Mouse (Mus musculus): ENCODE results near the gene Abhd17a.

Gene Abhd17a

DNA sequence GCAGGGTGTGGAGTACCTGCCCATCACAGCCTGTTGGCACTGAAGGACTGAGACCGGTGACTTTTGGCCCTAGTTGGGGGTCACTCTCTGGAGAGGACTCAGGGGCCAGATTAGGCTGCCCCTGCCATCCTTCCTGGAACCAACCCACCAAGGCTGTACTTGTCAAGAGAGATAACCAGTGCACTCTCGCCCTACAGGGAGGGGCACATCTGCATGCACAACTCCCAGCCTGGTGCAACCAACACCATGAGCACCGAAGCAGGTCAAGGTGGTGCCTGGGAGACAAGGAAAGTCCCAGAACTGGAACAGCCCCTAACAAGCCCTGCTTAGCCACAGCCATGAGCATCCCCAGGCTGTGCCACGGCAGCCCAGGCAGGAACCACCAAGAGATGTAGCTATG, 43.2 kb downstream of the Abhd17a start:
- DNase-seq (ENCODE audit: low spot score in 2 of 2), result no peak

DNA sequence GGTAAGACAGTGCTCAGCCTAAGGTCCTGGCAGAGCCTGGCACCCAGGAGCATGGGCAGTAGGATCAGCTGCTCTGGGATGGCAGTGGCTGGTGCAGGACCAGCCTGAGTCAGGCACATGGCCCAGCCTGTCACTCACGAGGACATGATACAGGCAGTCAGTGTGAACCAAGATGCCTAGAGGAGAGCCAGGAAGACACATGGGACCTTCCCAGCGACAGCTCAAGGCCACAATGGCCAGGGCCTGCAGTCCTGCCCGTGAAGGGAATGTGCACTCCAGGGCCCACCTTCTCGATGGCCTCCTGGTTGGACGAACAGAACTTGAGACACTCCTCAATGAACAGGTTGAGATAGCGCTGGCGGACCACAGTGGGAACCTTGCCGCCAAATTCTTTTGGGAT, 44.6 kb downstream of the Abhd17a start:
- no peak for DNase-seq (ENCODE audit: low spot score in 2 of 2)

DNA sequence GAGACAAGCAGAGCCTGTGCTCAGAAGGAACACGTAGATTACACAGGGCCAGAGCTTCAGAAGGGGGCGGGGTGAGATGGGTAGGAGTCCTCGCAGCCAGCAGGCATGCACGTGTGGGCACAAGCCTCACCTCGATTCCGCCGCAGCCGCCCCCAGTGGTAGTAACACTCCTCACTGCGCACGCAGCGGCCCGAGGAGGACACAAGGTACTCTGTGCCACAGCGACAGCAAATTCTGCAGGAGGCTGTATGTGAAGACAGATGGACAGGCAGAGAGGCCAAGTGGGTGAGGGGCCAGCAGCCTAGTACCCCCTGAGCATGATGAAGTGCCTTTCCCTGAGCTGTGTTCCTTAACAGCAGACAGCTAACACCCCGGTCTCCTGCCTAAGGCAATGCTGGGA, 46.3 kb downstream of the Abhd17a start:
- DNase-seq (ENCODE audit: low spot score in 2 of 2), result no peak

DNA sequence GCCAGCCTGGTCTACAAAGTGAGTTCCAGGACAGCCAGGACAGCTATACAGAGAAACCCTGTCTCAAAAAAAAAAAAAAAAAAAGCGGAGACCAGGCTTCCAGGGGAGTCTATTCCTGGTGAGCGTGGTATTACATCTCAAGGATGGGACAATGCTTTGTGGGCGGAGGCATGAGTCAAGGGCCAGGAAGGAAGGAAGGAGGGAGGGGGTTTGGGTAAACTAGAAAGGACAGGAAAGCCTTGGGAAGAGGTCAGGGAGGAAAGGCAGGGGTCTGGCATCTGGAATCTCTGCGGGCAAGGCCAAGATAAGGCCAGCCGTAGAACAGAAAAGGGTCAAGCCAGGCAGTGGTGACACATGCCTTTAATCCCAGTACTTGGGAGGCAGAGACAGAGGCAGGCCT, 50.6 kb downstream of the Abhd17a start:
- DNase-seq (ENCODE audit: low spot score in 2 of 2), result no peak

- DNase-seq (ENCODE audit: low spot score in 2 of 2), result peak; percentile 59 to 81
These were observed 51.3 kb downstream of the Abhd17a start, which contains the start of gene Atp8b3 for GRCm38 (mm10) chr10:80538710-80539394. TSS of gene Atp8b3 (minus strand) at chr10:80539124.

GRCm38 (mm10) chr10:80538180-80538579, 52.0 kb downstream of the Abhd17a start:
- no peak for DNase-seq (ENCODE audit: low spot score in 2 of 2)

DNA sequence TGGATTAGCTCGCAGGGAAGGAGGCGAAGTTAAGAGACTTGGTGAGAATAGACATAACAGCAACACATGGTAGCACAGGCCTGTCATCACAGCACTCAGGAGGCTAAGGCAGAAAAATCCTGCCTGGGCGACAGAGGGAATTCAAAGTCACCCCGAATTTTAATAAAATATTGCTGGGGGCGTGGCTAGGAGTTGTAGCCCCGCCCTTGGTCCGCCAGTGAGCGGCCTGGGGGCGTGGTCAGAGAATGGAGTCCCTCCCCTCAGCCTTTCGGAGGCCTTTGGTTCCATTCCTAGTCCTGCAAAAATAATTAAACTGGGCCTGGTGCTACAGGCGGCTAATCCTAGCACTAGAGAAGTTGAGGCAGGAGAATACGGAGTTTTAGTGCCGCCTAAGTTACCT, 54.4 kb downstream of the Abhd17a start:
- no peak for DNase-seq (ENCODE audit: low spot score in 2 of 2)

- DNase-seq (ENCODE audit: low spot score in 2 of 2), result no peak
These were observed 55.1 kb downstream of the Abhd17a start for GRCm38 (mm10) chr10:80535071-80535470.

DNA sequence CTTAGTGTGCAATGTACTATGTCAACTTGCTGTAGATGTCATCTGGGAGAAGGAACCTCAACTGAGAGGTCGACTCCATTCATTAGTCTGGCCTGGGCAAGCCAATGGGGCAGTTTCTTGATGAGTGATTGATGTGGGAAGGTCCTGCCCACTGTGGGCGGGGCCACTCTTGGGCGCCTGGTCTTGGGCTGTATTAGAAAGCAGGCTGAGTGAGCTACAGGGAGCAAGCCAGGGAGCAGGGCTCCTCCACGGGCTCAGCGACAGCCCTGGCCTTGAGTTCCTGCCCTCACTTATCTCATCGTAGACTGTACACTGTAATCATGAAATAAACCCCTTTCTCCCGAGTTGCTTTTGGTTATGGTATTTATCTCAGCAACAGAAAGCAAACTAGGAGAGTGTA, 56.4 kb downstream of the Abhd17a start:
- no peak for DNase-seq (ENCODE audit: low spot score in 2 of 2)

All from urinary bladder, postnatal 36 days (tissue).